Mouse (Mus musculus) left cerebral cortex, adult 18-20 months (tissue): ENCODE measurements at regions not wholly inside any gene's neighbourhood (a gene's known extent, or its start where the extent isn't known, plus 50 kb on each side); places are given as distances from the start of the nearest gene placed in this dataset.

Experiments used
- DNase-seq, 2 experiments: peaks; one replicate each; pipeline ENCODE4 v3.0.0; 2021 to 2022; ENCODE audit warnings: low spot score in 2 of 2, mixed read lengths in 1 of 2

GRCm38 (mm10) chr9:86961663-86962062 lies 53.7 kb upstream of the Ripply2 start:
- peak; percentile 66 to 76 for DNase-seq

GRCm38 (mm10) chr9:86957076-86957475 lies 58.3 kb upstream of the Ripply2 start:
- DNase-seq, result no peak

- no peak for DNase-seq
Observed at GRCm38 (mm10) chr9:86955720-86956119, 59.6 kb upstream of the Ripply2 start.

GRCm38 (mm10) chr9:86951958-86952509 lies 63.3 kb upstream of the Ripply2 start:
- DNase-seq, result no peak

GRCm38 (mm10) chr9:86949885-86950284 lies 65.5 kb upstream of the Ripply2 start:
- DNase-seq, result no peak

GRCm38 (mm10) chr9:86931196-86931595 lies 50.7 kb upstream of the Snap91 start:
- DNase-seq, result no peak
